Mouse (Mus musculus): ENCODE data around the gene Alyref.
"Not testable (repeated sequence)": the region's sequence is repeated elsewhere in the genome, so short reads cannot be mapped to it uniquely, and the experiment has no call there.

Gene Alyref

DNA sequence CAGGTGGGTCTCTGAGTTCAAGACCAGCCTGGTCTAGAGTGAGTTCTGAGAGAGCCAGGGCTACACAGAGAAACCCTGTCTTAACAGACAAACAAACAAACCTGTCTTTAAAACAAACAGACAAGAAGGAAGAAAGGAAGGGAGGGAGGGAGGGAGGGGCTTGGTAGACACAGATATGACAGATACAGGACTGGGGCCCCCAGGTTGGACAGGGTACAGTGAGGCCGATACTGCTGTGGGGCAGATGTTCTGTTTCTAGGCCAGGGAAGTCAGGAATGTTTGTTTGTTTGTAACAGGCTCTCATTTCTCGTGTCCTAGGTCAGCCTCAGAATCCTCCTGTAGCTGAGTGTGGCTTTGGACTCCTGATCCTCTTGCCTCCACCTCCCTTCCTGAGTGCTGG lies 5.4 kb upstream of the Alyref start:
- no peak for DNase-seq (ENCODE audit: low spot score in 2 of 2)

- DNase-seq (ENCODE audit: low spot score in 2 of 2) = no peak
Observed at GRCm38 (mm10) chr11:120600716-120601115, 2.6 kb upstream of the Alyref start.

- DNase-seq (ENCODE audit: low spot score in 2 of 2) = no peak
Observed at GRCm38 (mm10) chr11:120598990-120599549, 905 bp upstream of the Alyref start.

GRCm38 (mm10) chr11:120597240-120598235 lies 627 bp downstream of the Alyref start:
- DNase-seq (ENCODE audit: low spot score in 2 of 2) = no peak

GRCm38 (mm10) chr11:120588531-120588930 lies 9.6 kb downstream of the Alyref start:
- no peak for DNase-seq (ENCODE audit: low spot score in 2 of 2)

GRCm38 (mm10) chr11:120583937-120584336 lies 14.2 kb downstream of the Alyref start:
- no peak for DNase-seq (ENCODE audit: low spot score in 2 of 2)

- DNase-seq (ENCODE audit: low spot score in 2 of 2) = not testable (repeated sequence)
Observed at GRCm38 (mm10) chr11:120582982-120583293, 15.2 kb downstream of the Alyref start.

DNA sequence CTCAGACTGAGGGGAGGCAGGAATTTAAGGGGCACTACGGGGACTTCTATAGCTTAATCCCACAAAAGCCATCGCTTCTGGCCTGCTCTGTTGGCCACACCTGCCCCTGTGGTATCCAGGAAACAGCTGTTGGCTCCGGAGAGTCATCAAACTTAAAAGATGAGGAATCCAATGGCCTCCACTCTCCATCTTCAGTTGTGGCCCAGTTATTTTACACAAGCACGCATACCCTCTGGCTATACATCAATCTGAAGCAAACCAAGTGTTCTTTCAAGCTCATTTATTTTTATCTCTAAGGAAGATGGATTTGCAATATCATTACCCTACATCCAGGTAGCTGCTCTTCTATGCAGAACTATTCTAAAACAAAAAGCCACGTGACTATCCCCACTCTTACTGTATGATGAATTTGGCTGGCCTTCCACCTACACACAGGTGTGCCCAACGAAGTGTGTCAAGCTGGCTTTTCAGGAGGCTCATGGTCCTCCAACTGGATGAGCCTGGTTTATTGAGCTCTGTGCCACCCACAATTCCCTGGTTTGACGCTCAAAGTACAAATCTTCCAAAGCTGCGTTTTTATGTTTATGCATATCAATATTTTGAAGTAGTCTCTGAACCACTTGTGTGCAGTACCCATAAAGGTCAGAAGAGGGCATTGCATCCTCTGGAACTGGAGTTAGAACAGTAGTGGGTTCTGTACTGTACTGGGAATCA lies 15.7 kb downstream of the Alyref start:
- DNase-seq (ENCODE audit: low spot score in 2 of 2) = no peak

DNA sequence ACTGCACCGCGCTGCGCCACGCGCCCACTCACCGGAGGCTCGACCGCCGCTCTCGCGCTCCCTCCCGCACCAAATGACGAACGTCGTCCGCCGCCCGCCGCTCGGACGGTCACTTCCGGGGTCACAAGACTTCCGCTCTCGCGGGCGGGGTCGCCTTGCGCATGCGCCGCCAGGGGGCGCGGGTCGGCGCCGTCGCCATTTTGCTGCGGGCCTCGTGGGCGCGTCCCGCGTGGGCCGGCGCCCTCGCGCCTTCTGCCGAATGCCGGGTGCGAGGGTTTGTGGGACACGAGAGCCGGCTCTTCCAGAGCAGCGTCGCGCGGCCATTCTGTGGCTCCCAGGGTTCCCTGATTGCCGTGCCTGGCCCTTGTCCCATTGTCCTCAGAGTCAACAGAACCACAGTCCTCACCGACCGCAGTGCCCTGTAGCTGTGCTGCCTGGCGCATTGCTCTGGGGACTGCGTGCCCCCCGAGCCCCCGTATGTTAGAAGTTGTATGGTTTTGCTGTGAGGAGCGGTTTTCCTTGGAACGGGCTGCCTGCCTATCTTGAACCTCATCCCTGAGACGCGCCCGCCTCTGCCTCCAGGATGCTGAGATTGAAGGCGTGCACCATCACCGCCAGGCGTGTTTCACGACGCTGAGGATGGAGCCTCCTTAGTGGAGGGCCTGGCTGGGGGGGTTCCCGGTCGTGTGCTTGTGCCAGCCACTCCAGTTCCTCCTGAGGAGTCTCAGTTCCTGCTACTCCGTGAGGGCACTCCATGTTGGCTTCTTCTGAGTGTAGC lies 16.5 kb downstream of the Alyref start, which contains the start of gene Arhgdia:
Gene Arhgdia (minus strand): TSS at position 135 of the 778 bp plus-strand sequence.
- DNase-seq (ENCODE audit: low spot score in 2 of 2) = peak; percentile 90 to 92

GRCm38 (mm10) chr11:120580871-120581331 lies 17.3 kb downstream of the Alyref start:
- DNase-seq (ENCODE audit: low spot score in 2 of 2) = no peak

DNA sequence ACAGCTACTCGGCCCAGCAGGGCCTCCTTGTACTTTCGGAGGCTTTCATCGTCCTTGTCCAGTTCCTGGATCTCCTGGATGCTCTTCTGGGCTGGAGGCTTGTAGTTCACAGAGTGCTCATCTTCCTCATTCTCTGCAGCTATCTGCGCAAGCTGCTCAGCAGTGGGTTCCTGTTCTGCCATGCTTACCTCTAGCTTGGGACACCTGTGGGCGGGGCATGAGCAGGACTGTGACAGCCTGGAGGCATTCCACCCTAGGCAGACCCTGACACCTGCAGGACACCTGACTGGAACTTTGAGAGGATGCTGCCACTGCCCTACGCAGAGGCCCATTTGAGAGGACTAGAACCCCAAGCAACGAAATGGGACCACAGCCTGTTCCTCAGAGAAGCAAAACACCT lies 18.0 kb downstream of the Alyref start:
- no peak for DNase-seq (ENCODE audit: low spot score in 2 of 2)

DNA sequence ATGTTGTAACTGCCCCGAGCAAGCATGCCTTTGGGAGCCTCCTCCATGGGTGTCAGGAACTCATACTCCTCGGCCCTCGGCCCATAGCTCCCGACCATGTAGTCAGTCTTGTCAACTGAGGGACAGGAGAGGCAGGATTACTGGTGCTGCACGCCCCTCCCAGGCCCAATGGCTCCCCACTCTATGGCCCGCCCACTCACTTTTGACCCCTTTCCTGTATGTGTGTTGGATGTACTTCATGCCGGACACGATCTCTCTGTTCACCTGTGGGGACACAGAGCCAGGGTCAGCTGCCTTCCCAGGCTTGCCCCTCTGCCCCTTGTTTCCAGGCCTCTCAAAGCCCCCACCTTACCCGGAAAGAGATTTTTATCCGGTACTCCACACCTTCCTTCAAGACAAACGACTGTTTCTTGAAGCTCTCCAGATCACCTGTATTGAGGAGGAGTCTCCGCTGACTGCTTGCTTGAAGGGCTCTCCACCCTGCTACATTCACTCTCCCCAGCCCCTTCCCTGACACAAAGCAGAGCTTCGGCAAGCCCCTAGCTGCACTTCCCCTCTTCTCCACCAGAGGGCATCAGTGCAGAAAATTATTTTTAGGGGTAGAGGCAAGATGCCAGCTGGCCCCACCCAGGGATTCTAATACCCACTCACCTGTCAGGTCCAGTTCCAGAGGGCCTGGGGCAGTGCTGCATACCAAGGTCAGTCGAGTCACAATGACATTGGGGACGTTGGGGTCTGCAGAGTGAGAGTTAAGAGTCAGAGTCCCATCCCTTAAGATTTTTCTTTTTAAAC lies 18.7 kb downstream of the Alyref start:
- DNase-seq (ENCODE audit: low spot score in 2 of 2) = peak; percentile 75

DNA sequence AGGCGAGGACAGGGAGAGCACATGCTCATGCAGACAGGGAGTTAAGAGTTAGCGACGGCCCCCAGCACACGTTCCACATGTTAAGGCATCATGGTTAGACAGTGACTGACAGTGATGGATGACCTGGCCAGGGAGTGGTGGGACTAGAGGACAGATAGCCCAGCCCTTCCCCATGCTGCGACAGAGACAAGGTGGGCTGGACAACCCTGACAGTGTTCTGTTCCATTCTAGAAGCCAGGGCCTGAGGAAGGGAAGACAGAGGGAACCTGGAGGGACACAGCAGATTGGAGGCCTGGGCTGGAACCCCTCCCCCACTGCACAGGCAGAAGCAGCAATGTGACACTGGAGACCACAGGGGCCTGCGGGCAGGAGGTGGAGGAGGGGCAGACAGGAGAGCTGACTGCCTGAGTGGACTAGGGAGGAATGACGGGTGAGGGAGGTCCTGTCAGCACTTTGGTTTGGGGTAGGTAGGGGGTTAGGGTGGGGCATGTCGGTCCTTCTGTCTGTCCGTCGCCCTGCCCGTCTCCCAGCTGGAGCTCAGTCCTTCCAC lies 19.4 kb downstream of the Alyref start:
- DNase-seq (ENCODE audit: low spot score in 2 of 2) = no peak

DNA sequence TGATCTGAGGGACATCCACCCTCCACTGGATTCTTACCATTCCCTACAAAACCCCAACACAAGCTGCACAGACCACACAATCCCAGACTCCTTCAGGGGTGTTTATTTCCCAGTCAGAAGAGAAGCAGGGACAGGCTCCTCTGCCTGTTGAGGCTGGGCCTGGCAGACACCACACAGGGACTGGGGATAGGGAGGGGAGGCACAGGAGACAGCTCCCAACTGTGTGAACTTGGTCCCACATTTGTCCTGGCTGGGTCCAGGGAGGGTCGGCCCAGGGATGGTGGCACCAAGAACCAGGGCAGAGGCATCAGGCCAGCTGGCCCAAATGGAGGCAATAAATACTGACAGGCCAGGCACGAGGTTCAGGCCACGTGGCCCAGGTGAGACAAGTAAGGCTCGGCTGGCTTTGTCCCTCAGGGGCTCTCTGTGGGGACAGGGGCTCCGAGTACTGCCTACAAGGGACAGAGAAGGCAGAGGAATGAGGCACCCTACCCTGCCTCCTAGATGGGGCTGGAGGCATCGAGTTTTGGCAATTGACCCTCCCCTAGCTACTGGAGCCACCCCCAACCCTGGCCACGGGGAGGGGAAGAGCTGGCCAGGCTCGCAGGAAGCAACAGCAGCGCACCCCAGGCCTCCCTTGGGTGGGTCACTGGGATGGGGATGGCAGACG lies 20.0 kb downstream of the Alyref start:
- DNase-seq (ENCODE audit: low spot score in 2 of 2) = no peak

DNA sequence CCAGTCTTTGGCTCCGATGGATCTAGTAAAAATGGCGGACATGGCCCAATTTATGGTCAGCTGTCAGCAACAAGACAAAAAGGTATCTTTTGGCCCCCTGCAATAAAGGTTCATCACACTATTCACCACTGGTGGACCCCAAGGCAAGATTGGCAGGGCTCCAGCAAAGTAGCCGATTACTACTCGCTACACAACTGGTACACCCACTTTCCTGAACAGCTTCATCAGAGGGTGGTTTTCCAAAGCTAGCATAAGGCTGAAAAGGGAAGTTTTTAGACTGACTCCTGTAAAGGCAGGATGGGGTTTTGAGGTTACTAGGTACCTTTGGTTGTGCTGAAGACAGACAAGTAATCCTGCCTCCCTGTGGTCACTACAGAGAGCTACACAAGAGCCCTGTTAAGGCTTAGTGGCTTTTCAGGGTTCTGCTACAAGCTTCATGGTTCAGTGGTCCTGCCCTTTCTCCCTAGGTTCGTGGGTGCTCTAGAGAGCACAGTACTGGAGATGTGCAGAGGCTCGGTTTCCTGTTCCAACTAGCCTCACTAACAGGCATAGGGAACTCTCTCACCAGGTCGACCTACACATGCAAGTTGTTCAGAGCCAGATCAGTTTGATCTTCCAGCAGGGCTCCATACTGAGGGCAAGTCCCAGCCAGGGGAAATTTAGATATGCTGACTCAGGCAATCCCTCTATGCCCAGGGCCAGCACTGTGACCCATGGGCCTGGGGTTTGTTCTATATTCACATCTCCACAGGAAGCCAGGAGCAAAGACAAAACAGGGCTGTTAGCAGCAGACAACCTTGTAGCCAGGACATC lies 20.7 kb downstream of the Alyref start:
- DNase-seq (ENCODE audit: low spot score in 2 of 2) = no peak

GRCm38 (mm10) chr11:120576365-120576981 lies 21.7 kb downstream of the Alyref start:
- no peak for DNase-seq (ENCODE audit: low spot score in 2 of 2)

DNA sequence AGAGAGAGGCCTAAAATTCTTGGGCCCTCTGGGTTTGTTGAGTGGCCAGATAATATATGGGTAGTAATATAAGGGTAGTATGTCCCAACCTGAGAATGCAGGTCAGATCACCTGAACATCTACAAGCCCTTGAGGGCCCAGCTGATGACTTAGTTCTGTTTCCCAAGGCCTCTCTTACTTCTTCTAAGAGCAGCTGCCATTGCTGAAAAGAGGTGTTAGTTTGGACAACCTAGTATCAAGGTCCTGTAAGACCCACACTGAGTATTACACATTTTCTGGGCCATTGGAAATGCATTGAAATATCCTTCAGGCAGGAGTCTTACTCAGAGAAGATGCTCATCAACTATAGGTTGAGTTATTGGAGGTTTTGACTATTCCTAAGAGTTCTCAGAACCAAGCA lies 22.2 kb downstream of the Alyref start:
- DNase-seq (ENCODE audit: low spot score in 2 of 2) = no peak

DNA sequence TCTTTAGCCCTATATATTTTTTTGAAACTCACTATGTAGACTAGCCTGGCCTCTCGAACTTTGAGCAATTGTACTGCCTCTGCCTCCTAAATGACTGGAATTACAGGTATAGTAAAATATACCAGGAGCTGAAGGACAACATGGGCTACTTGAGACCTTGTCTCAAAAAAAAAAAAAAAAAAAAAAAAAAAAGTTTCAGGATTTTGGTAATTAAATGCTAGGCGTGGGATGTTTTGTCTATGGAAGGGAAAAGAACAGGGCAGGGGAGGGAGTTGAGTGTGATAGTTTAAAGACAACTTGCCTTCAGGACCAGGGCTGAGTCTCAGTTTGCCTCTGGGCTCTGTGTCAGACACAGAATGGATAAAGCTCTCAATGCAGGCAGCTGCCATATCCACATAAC lies 23.1 kb downstream of the Alyref start:
- DNase-seq (ENCODE audit: low spot score in 2 of 2) = no peak

DNA sequence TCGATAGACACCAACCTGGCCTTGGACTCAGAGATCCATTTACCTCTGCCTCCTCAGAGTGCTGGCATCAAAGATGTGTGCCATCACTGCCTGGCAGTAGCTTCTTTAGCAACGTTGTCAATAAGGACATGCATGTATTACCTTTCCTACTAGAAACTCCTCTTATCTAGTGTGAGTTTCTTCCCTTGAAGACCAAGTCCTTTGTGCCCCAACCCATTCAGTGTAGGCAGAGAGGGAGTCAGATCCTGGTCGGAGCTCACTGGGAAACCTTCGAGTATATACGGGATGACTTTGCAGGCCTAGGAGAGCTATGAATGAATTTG lies 23.9 kb downstream of the Alyref start:
- DNase-seq (ENCODE audit: low spot score in 2 of 2) = no peak

All from frontal cortex, postnatal 36 days (tissue).